Mouse (Mus musculus) kidney, adult 18-20 months (tissue): Measurements from ENCODE around the gene Mgll.
A peak's percentile ranks its signal among the peaks of the same experiment; 100 is the strongest.

ENCODE experiments used
- DNase-seq: peaks from one replicate; pipeline ENCODE4 v3.0.0; 2021

The Mgll gene

GRCm38 (mm10) chr6:88724313-88725195, at the start of gene Mgll:
Mgll (plus strand) TSS chr6:88724412.
- DNase-seq = peak; percentile 81

- no peak for DNase-seq
Measured at GRCm38 (mm10) chr6:88675815-88676214, 48.4 kb upstream of the Mgll start.

- no peak for DNase-seq
Measured at GRCm38 (mm10) chr6:88676753-88677736, 47.2 kb upstream of the Mgll start.

- no peak for DNase-seq
Measured at GRCm38 (mm10) chr6:88677738-88678137, 46.5 kb upstream of the Mgll start.

GRCm38 (mm10) chr6:88681026-88681425, 43.2 kb upstream of the Mgll start:
- DNase-seq = no peak

- no peak for DNase-seq
Measured at GRCm38 (mm10) chr6:88683380-88684053, 40.7 kb upstream of the Mgll start.

- DNase-seq = peak; percentile 37
Measured at GRCm38 (mm10) chr6:88688171-88688570, 36.0 kb upstream of the Mgll start.

GRCm38 (mm10) chr6:88688712-88689111, 35.5 kb upstream of the Mgll start:
- DNase-seq = no peak

GRCm38 (mm10) chr6:88690211-88690610, 34.0 kb upstream of the Mgll start:
- no peak for DNase-seq

- no peak for DNase-seq
Measured at GRCm38 (mm10) chr6:88691361-88691760, 32.9 kb upstream of the Mgll start.

GRCm38 (mm10) chr6:88702887-88703286, 21.3 kb upstream of the Mgll start:
- DNase-seq = no peak

GRCm38 (mm10) chr6:88703731-88704130, 20.5 kb upstream of the Mgll start:
- DNase-seq = no peak

- DNase-seq = no peak
Measured at GRCm38 (mm10) chr6:88708401-88709278, 15.6 kb upstream of the Mgll start.

- no peak for DNase-seq
Measured at GRCm38 (mm10) chr6:88709279-88709575, 15.0 kb upstream of the Mgll start.

- DNase-seq = no peak
Measured at GRCm38 (mm10) chr6:88711313-88711712, 12.9 kb upstream of the Mgll start.

GRCm38 (mm10) chr6:88712083-88712482, 12.1 kb upstream of the Mgll start:
- DNase-seq = no peak

GRCm38 (mm10) chr6:88713320-88713719, 10.9 kb upstream of the Mgll start:
- no peak for DNase-seq

GRCm38 (mm10) chr6:88714200-88714674, 10.0 kb upstream of the Mgll start:
- no peak for DNase-seq

GRCm38 (mm10) chr6:88715378-88715781, 8.8 kb upstream of the Mgll start:
- DNase-seq = peak; percentile 26

GRCm38 (mm10) chr6:88715966-88716365, 8.2 kb upstream of the Mgll start:
- DNase-seq = peak; percentile 8

- DNase-seq = peak; percentile 18
Measured at GRCm38 (mm10) chr6:88717143-88718032, 6.8 kb upstream of the Mgll start.
